Mouse (Mus musculus) forebrain, embryonic 16.5 days (tissue): ENCODE measurements around the gene Hist1h3e. TPM values are rescaled to one million over a fixed set of nuclear protein-coding genes. Genes with fewer than 3 reads are reported as not detected.
"Not testable (repeated sequence)": the region's sequence is repeated elsewhere in the genome, so short reads cannot be mapped to it uniquely, and the experiment has no call there.

Source experiments
- ATAC-seq: fragments of 200-750 bp; cut with Nextera tagmentation; 2 replicates; pipeline ENCODE4 v1.8.0; 2017; ENCODE audit warnings: mild to moderate bottlenecking, moderate library complexity
- H3K27ac ChIP-seq: fragments of 300-500 bp; sonication (generic); 2 replicates; pipeline ENCODE4 v1.5.1; 2014; ENCODE audit warnings: low read length, control low read depth
- H3K27me3 ChIP-seq: fragments of 300-500 bp; sonication (generic); replicated peaks from 2 replicates; pipeline ENCODE4 v1.6.1; 2014; ENCODE audit warnings: low read length; ENCODE audit not compliant: control insufficient read depth, insufficient read depth
- H3K36me3 ChIP-seq: fragments of 300-500 bp; sonication (generic); 2 replicates; pipeline ENCODE4 v1.6.1; 2014; ENCODE audit not compliant: control insufficient read depth, insufficient read depth
- H3K4me1 ChIP-seq: fragments of 300-500 bp; sonication (generic); replicated peaks from 2 replicates; pipeline ENCODE4 v1.6.1; 2014; ENCODE audit warnings: low read length; ENCODE audit not compliant: control insufficient read depth, insufficient read depth
- H3K4me2 ChIP-seq: fragments of 300-500 bp; sonication (generic); 2 replicates; pipeline ENCODE4 v1.6.1; 2014; ENCODE audit warnings: mild to moderate bottlenecking, low read length, control low read depth
- H3K4me3 ChIP-seq: fragments of 300-500 bp; sonication (generic); replicated peaks from 2 replicates; pipeline ENCODE4 v1.5.1; 2014; ENCODE audit warnings: mild to moderate bottlenecking, low read length, control low read depth
- H3K9ac ChIP-seq: fragments of 300-500 bp; sonication (generic); replicated peaks from 2 replicates; pipeline ENCODE4 v1.6.1; 2014; ENCODE audit warnings: low read depth, low read length, control low read depth
- H3K9me3 ChIP-seq: fragments of 300-500 bp; sonication (generic); 2 replicates; pipeline ENCODE4 v1.6.1; 2016; ENCODE audit warnings: low read length; ENCODE audit not compliant: control insufficient read depth
- WGBS: fragments of 180-500 bp; shearing (Covaris S2); extraction: QIAGEN DNeasy Blood & Tissue Kit; methylation state at CpG from one replicate; pipeline ENCODE4 v1.1.7; 2014; 5-methylcytosine and 5-hydroxymethylcytosine counted together
- polyA plus RNA-seq: library from polyadenylated mRNA; unstranded; fragments of >200 nt; fragmentation: Nextera tagmentation; extraction: Ambion mirVana; gene quantifications from 2 replicates; pipeline ENCODE4 v1.2.1, GENCODE M21; 2015

Hist1h3e gene
- polyA plus RNA-seq, 1 experiment from 2014 or later = 2.0 TPM

DNA sequence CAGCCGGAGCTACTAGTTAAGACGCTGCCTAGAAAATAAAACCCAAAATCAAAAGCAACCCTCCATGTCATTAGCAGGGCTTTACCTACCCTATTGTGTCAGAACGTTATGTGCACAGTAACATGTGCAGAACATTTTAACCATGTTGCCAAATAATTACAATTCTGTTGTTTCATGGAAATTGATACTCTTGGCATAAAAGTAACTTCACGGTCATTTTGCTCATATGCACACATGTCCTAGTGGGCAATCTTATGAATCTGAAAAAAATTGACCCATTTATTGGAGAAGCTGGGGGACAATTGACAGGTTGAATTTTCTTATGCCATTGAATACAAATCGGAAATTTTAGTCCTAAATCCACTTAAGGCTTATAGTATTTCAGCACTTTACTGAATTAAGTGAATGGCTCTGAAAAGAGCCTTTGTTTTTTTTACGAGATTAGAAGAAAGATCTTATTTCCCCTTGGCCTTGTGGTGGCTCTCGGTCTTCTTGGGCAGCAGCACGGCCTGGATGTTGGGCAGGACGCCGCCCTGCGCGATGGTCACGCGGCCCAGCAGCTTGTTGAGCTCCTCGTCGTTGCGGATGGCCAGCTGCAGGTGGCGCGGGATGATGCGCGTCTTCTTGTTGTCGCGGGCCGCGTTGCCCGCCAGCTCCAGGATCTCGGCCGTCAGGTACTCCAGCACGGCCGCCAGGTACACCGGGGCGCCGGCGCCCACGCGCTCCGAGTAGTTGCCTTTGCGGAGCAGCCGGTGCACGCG, 8.3 kb upstream of the Hist1h3e start:
- WGBS = under 1% methylated on average over 23 of the region's 41 CpGs
- H3K9me3 ChIP-seq, H3K27me3 ChIP-seq, H3K36me3 ChIP-seq, ATAC-seq: not testable (repeated sequence)
- peak overlapping the region; percentile 44 for H3K4me3 ChIP-seq
- peak overlapping the region; percentile 57; the same call in 1 of the 2 replicates for H3K9ac ChIP-seq
- H3K27ac ChIP-seq = peak overlapping the region; percentile 96
- H3K4me2 ChIP-seq = peak overlapping the region; percentile 53
- H3K4me1 ChIP-seq = peaks cover 15% of the 10 kb centered on the region

DNA sequence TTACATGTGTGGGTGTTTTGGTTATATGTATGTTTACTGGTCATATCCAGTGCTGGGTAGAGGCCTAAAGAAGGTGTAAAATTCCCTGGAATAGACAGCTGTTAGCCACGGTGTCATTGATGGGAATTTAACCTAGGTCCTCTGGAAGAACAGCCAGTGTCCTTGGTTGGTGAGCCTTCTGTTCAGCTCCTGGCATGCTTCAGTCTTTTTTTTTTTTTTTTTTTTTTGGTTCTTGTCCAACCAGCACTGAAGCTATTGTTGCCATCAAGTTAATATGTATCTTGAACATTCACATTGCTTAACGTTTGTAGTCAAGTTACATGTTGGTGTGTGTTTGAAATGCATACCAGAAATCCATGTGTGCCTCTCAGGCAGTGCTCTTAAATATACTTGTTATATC, 2.3 kb upstream of the Hist1h3e start:
- no peaks in the 10 kb centered on the region for H3K36me3 ChIP-seq
- no peak overlapping the region for H3K4me3 ChIP-seq
- no peaks in the 10 kb centered on the region for H3K9me3 ChIP-seq
- H3K9ac ChIP-seq = no peak overlapping the region
- H3K27me3 ChIP-seq = no peaks in the 10 kb centered on the region
- no peak for ATAC-seq
- H3K4me1 ChIP-seq = peaks cover 6% of the 10 kb centered on the region; the same call in 1 of the 2 replicates
- WGBS = 90% methylated on average over 2 of the region's 2 CpGs
- H3K4me2 ChIP-seq = no peak overlapping the region
- no peak overlapping the region for H3K27ac ChIP-seq

DNA sequence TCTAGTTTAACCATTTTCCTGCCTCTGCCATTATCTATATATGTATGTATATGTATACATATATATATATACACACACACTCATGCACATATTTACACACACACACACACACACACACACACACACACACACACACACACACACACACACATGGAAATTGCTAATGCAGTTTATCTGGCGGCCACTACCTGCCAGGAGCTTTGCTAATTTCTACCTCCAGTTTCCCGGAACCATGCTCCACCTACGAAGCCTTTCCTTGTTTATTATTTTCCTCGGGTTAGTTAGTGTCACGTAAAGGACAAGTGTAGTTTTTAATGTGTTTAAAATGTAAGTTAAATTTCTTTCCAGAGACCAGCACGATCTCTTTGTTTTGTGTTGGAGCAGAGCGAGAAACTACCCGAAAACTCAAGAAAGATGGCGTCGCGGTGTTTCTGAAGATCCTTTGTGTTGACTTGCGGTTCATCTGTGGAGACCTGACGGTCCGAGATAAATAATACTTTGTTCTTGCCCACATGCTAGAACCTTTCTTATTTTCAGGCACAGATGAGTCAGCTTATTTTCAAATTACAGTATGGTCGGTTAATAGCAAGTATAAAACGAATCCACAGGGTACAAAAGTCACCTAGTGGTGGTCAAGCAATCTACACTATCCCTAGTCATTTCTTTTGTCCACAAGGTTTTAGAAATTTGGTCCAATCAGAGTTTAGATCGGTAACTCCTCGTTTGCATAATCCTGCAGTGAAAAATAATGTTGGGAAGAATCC, 712 bp upstream of the Hist1h3e start:
- H3K4me3 ChIP-seq = peak overlapping the region; percentile 42
- peak overlapping the region; percentile 98 for H3K27ac ChIP-seq
- peak overlapping the region; percentile 57 for H3K9ac ChIP-seq
- peaks cover 6% of the 10 kb centered on the region; the same call in 1 of the 2 replicates for H3K4me1 ChIP-seq
- peak; percentile 38 for ATAC-seq
- H3K4me2 ChIP-seq = peak overlapping the region; percentile 82
- H3K27me3 ChIP-seq = no peaks in the 10 kb centered on the region
- H3K36me3 ChIP-seq = no peaks in the 10 kb centered on the region
- H3K9me3 ChIP-seq = no peaks in the 10 kb centered on the region
- under 1% methylated on average over 18 of the region's 18 CpGs for WGBS

DNA sequence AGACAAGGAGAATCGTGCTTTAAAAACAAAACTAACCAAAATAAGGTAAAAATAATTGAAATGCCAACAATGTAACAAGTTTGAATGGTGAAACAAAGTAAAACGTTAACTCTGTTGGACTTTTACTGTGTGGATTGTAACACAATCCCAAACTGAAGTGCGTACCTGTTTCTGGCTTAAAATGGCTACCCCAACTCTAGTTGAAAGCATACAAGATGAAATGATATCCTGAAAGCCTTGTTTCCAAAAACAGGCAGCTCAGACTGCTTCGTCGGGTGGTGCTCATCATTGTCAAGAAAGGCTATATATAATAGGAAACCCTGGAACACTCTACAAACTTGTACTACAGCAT, 662 bp downstream of the Hist1h3e start:
- ATAC-seq, H3K27me3 ChIP-seq, H3K9me3 ChIP-seq, H3K36me3 ChIP-seq, H3K4me1 ChIP-seq: not testable (repeated sequence)
- peak overlapping the region; percentile 48 for H3K4me2 ChIP-seq
- H3K9ac ChIP-seq = peak overlapping the region; percentile 53
- H3K4me3 ChIP-seq = peak overlapping the region; percentile 42
- WGBS = 0% methylated on average over 2 of the region's 5 CpGs
- peak overlapping the region; percentile 98; the same call in 1 of the 2 replicates for H3K27ac ChIP-seq

DNA sequence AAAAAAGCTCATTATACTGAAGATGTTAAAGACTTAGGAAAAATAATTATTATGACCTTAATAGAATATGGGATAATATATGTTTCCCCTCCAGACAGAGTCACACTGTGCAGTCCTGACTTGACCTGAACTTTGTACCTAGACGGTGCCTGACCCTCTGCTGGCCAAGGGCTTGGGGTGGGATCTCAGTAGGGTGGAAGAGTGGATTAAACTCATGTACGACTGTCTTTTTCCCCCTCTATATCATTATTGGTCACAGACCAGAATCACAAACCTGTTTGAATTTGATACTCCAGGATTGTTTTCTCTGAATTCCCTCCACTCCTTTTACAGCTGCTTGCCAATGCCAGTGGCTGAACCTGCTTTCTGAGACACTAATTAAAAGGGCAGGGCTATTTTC, 1.5 kb downstream of the Hist1h3e start:
- not testable (repeated sequence) for H3K4me2 ChIP-seq, H3K27ac ChIP-seq, H3K4me3 ChIP-seq, H3K27me3 ChIP-seq, H3K36me3 ChIP-seq, H3K4me1 ChIP-seq, ATAC-seq, H3K9me3 ChIP-seq, H3K9ac ChIP-seq
- WGBS = 25% methylated on average over 2 of the region's 2 CpGs

DNA sequence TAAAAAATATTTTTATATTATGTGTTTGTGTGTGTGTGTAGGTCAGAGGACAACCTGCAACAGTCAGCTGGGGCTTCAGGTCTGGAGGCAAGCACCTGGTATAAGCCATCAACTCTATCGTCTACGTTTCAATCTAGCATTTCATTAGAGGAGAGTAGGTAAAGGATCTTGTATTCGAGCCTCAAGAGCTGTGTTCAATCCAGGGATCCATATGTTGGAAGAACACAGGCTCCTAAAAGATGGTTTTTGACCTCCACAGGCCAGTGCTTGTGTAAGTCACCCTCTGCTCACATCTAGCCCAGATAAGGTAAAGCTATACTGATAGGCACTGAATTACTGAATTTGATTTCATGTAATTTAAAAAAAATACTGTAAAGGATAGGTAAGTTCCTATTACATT, 5.3 kb downstream of the Hist1h3e start:
- H3K27me3 ChIP-seq = no peaks in the 10 kb centered on the region
- H3K9ac ChIP-seq = no peak overlapping the region
- H3K4me1 ChIP-seq = peaks cover 14% of the 10 kb centered on the region
- 60% methylated on average over 3 of the region's 3 CpGs for WGBS
- no peaks in the 10 kb centered on the region for H3K36me3 ChIP-seq
- H3K27ac ChIP-seq = no peak overlapping the region
- no peak overlapping the region for H3K4me3 ChIP-seq
- no peak overlapping the region for H3K4me2 ChIP-seq
- H3K9me3 ChIP-seq = no peaks in the 10 kb centered on the region
- ATAC-seq = no peak

DNA sequence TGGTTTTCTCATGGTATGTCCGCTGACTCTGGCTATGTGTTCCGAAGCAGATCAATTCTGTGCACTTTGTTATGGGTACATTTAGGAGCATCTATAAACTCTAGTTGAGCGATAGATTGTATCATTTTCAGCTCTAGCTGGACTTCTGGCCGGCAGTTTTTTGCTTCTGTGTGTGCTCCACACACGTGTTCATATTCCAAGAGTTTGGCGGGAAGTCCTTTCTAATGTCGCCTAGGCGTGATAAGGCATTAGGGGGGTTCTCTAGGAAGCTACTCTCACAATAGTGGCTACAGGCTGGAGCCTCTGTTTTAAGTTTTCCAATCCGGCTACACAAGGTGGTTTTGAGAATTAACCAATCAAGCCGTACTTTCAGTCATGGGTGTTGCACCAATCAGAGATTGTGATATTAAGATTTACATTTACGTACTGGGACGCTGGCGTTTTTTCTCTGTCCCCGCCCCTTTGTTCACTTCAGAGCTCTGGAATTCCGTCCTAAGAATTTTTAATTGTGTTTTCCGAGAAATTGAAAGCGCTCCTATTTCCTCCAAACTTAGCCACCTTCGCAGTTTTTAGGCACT, 6.2 kb downstream of the Hist1h3e start:
- Histone ChIP-seq H3K4me3 (peak overlapping the region; percentile 58), H3K4me1 (peaks cover 15% of the 10 kb centered on the region), H3K27me3 (no peaks in the 10 kb centered on the region), H3K9me3 (no peaks in the 10 kb centered on the region), H3K4me2 (peak overlapping the region; percentile 99), H3K36me3 (no peaks in the 10 kb centered on the region), H3K27ac (peak overlapping the region; percentile 80), H3K9ac (peak overlapping the region; percentile 68)
- under 1% methylated on average over 18 of the region's 18 CpGs for WGBS
- peak; percentile 83 for ATAC-seq

DNA sequence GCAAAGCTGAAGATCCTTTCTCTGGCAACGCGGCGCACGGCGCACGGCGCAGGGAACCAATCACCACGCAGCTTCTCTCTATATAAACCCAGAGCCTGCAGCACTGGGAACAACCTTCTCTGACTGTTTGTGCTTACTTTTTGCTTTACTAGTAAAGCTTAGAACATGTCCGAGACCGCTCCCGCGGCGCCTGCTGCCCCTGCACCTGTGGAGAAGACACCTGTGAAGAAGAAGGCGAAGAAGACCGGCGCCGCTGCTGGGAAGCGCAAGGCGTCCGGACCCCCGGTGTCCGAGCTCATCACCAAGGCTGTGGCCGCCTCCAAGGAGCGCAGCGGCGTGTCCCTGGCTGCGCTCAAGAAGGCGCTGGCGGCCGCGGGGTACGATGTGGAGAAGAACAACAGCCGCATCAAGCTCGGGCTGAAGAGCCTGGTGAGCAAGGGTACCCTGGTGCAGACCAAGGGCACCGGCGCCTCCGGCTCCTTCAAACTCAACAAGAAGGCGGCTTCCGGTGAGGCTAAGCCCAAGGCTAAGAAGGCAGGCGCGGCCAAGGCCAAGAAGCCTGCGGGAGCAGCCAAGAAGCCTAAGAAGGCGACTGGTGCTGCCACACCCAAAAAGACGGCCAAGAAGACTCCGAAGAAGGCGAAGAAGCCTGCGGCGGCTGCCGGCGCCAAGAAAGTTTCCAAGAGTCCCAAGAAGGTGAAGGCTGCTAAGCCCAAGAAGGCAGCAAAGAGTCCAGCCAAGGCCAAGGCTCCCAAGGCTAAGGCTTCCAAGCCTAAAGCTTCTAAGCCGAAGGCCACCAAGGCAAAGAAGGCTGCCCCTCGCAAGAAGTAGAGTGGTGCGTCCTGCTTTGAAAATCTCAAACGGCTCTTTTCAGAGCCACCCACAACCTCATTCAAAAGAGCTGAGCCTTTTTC, 7.0 kb downstream of the Hist1h3e start:
- Histone ChIP-seq H3K27me3 (no peaks in the 10 kb centered on the region), H3K4me2 (peak overlapping the region; percentile 99)
- under 1% methylated on average over 54 of the region's 54 CpGs for WGBS

More for the DNA sequence above, 7.0 kb downstream of the Hist1h3e start:
- ATAC-seq = peak; percentile 84
- Histone ChIP-seq H3K27ac (peak overlapping the region; percentile 80), H3K4me1 (peaks cover 16% of the 10 kb centered on the region), H3K4me3 (peak overlapping the region; percentile 58), H3K36me3 (no peaks in the 10 kb centered on the region), H3K9me3 (no peaks in the 10 kb centered on the region), H3K9ac (peak overlapping the region; percentile 68)
